Mouse (Mus musculus) right cerebral cortex, postnatal 10 days (tissue): Measurements from ENCODE around the gene Pcnx3.
A peak's percentile ranks its signal among the peaks of the same experiment; 100 is the strongest.
"Not testable (repeated sequence)": the region's sequence is repeated elsewhere in the genome, so short reads cannot be mapped to it uniquely, and the experiment has no call there.

Source experiments
- DNase-seq, 2 experiments: peaks; one replicate each; pipeline ENCODE4 v3.0.0; 2021; ENCODE audit warnings: low spot score in 2 of 2

The Pcnx3 gene

DNA sequence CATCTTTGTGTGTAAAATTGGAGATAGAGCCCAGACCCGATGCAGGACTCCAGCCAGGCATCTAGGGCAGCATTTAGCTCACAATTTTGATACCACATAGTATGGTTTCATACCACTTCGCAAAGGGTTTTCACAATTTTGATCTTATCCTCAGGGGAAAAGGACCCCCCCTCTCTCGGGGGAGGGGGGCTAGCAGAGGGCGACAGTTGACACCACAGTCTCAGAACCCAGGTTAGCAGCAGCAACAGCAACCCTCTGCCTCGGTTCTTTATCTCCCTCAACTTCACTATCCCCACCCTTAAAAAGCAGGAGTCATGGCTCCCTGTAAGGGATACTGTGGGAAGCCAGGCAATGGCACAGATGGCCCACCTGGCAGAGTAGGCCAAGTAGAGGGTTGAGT is 24.5 kb upstream of the Pcnx3 start:
- no peak for DNase-seq

- DNase-seq, result peak in 1 of 2 experiments; percentile 36
Measured at GRCm38 (mm10) chr19:5711907-5712460, 23.3 kb upstream of the Pcnx3 start.

DNA sequence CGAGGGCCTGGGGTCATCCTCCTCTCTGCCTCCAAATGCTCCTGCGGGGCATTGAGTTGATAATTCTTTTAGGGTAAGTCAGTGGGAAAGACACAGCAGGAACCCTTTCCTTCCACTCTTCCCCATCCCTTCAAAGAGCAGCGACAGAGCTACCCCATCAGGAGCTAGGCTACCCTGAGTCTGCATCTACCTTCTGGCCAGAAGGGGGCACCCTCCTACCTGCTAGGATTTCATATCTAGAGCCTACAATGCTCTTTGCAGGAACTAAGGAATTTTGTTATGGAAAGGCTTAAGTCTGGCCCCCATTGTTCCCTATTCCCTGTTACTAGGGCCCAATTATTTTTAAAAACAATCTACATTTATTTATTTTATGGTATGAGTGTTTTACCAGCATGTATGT is 22.5 kb upstream of the Pcnx3 start:
- DNase-seq, result peak; percentile 72 to 81

DNA sequence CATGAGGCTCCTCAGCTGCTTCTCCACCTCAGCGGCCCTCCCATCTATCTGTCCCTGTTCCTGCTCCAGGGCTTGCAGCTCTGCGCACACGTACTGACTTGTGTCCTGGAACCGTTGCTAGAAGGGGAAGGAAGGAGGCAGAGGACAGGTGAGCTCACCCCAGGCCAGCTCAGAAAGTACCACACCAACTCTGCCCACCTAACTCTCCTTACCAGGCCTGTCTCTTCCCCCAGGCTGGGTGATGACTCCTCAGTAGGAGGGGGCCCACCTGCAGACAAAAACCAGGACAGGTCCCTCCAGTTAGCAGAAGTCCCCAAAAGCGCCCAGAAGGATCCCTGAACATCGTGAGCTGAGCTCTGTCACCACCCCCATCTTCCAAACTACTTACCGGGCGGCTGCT is 21.9 kb upstream of the Pcnx3 start:
- DNase-seq, result no peak

- no peak for DNase-seq
Measured at GRCm38 (mm10) chr19:5710068-5710467, 21.4 kb upstream of the Pcnx3 start.

- no peak for DNase-seq
Measured at GRCm38 (mm10) chr19:5704801-5705571, 16.3 kb upstream of the Pcnx3 start.

DNA sequence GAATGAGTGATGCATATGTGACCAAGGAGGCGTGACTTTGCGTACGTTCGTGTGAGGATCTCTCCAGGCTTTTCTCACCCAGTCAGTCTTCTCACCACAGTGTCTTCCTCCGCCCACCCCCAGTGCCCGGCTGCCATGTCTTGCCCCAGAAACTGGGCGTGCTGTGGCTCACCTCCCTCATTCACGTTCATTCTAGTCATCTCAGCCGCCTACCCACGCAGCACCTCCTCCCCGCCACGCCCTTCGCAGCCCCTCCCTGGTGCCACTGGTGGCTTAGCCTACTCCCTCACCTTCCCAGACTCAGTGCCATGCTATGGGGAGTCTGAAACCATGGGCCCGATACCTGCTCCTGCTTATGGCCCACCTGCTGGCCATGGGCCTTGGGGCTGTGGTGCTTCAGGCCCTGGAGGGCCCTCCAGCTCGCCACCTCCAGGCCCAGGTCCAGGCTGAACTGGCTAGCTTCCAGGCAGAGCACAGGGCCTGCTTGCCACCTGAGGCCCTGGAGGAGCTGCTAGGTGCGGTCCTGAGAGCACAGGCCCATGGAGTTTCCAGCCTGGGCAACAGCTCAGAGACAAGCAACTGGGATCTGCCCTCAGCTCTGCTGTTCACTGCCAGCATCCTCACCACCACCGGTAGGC is 15.6 kb upstream of the Pcnx3 start, which contains the start of gene Kcnk7:
Gene Kcnk7, plus strand, starts transcription at position 205 of the 638 bp plus-strand sequence.
- DNase-seq, result no peak

GRCm38 (mm10) chr19:5695849-5696462 is 7.2 kb upstream of the Pcnx3 start:
- no peak for DNase-seq

- DNase-seq, result no peak
Measured at GRCm38 (mm10) chr19:5693801-5694200, 5.1 kb upstream of the Pcnx3 start.

- no peak for DNase-seq
Measured at GRCm38 (mm10) chr19:5692913-5693396, 4.2 kb upstream of the Pcnx3 start.

DNA sequence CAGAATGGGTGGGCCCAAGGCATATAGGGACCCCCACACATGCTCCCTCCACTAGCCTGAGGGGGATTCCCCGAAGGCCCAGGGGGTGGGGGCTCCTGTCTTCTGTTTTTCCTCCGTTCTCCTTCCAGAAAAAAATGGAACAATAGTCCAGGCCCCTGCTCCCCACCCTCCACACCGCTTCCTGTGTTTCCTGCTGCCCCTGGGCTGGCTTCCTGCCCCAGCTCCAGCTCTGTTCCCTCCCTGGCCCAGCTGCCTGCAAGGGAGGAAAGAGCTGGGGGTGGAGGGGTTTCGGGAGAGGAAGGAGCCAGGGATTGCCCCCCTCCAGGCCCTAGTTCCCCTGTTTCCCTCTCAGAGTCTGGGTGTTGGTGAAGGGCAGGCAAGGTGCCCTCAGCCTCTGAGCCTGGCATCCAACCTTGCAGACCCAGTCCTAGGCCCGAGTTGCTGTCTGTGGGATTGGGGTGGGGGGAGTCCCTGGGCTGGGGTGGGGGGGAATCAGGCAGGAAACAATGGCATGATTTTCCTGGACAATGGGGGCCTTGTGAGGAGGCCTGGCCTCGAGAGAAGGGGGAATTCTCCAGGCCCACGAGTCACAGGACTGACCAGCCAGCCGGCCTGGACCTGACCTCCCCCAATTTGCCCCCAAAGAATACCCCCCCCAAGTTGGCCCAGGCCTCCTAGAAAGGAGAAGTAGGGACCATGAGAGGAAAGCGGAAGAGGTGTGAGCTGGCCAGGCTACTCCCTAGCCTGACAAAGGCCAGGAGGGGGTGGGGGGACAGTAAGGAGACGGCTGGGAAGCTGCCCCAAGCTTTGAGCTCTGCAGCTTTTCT is 3.6 kb upstream of the Pcnx3 start:
- DNase-seq, result no peak

GRCm38 (mm10) chr19:5691601-5692000 is 2.9 kb upstream of the Pcnx3 start:
- DNase-seq, result no peak

DNA sequence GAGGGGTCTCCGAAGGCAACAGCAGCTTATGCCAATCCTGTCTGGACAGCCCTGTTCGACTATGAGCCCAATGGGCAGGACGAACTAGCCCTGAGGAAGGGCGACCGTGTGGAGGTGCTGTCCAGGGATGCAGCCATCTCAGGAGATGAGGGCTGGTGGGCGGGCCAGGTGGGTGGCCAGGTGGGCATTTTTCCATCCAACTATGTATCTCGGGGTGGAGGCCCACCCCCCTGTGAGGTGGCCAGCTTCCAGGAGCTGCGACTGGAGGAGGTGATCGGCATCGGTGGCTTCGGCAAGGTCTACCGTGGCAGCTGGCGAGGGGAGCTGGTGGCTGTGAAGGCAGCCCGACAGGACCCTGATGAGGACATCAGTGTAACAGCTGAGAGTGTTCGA is 1.6 kb upstream of the Pcnx3 start:
- DNase-seq, result peak; percentile 55 to 62

DNA sequence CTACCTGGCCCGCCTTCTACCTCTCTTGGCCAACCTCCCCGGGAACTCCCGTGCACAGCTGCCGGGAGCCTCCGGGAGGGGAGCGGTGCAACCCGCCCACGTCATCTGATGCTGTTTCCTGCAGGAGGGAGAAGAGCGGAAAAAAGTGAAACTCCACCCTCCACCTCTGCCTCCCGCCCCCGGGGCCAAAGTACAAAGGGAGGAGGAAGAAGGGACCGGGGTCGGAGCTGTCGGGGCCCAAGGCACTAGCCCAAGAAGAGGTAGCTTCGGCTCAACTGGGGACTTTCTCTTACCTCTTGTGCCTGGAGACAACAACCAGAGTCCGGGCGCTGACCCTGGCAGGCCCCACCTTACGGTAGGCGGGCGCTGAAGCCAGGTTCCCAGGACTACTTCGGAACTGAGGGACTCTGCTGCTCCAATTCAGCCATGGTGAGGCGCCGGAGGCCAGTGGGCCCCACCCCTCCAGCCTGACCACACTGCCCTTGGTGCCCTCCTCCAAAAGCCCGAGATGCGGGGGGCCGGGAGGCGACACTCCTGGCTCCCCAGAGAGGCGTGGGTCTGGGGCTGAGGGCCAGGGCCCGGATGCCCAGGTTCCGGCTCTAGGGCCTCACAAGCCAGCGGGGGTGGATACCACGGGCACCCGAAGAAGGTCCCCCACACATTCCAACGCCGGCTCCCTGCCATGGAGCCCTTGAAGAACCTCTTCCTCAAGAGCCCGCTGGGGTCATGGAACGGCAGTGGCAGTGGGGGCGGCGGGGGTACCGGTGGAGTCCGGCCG is 1.0 kb upstream of the Pcnx3 start:
- DNase-seq, result peak; percentile 83 to 88

- DNase-seq, result no peak
Measured at GRCm38 (mm10) chr19:5689088-5689428, 350 bp upstream of the Pcnx3 start.

DNA sequence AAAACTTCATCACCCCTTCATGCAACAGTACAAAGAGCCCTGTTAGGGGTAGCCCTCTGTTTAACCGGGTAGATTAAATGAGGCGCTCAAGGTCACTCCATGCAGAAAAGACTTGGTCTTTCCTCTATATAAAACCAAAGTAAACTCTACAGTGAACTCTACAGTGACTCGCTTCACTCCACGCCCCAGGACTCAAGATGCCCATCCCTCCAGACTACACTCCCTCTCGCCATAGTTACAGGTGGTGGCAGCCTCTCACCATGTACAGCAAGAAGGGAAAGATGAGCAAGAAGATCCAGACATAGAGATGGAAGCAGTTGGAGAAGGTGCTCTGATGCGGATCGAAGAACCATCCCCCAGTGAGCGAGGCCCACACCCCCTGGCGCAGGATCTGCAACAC is 970 bp downstream of the Pcnx3 start:
- no peak for DNase-seq

GRCm38 (mm10) chr19:5686954-5687353 is 1.8 kb downstream of the Pcnx3 start:
- not testable (repeated sequence) for DNase-seq

DNA sequence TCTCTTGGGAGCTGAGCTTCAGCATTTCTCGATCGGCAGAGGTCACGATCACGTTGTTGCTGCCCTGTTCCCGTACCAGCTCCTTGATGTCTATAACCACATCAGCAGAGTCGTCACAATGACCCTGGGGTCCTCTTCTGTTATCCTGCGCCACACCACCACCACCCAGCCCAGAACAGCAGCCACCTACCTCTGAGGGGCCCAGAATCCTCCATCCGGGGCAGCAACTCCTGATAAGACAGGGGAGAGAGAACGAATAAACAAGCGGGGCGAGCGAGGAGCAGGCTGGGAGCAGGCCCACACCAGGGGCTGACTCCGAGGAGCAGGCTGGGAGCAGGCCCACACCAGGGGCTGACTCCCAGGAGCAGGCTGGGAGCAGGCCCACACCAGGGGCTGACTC is 2.3 kb downstream of the Pcnx3 start:
- DNase-seq, result no peak

DNA sequence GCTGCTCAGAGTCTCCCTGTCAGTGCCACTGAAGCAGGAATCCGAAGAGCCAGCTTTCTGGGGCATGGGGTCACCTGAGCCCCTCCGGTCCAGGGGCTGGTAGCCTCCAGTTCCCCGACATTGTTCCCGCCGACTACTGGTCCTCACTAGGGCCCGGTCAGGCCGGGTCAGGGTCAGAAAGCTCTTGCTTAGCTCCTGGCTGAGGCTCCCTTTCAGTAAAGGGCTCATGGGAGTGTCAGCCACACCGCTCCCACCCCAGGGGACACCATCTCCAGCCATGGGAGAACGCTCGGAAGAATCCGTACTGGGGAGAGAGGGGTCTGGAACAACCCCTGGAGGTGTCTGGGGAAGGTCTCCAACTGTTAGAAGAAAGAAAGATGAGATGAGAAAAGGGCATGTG is 2.8 kb downstream of the Pcnx3 start:
- no peak for DNase-seq

GRCm38 (mm10) chr19:5685431-5685830 is 3.3 kb downstream of the Pcnx3 start:
- DNase-seq, result no peak

- no peak for DNase-seq
Measured at GRCm38 (mm10) chr19:5684985-5685384, 3.7 kb downstream of the Pcnx3 start.
